Mouse (Mus musculus): Measurements from ENCODE around the gene Clk2. TPM values are rescaled to one million over a fixed set of nuclear protein-coding genes. Genes with fewer than 3 reads are reported as not detected.

Gene Clk2
- polyA plus RNA-seq, 1 experiment: 72.2 TPM

DNA sequence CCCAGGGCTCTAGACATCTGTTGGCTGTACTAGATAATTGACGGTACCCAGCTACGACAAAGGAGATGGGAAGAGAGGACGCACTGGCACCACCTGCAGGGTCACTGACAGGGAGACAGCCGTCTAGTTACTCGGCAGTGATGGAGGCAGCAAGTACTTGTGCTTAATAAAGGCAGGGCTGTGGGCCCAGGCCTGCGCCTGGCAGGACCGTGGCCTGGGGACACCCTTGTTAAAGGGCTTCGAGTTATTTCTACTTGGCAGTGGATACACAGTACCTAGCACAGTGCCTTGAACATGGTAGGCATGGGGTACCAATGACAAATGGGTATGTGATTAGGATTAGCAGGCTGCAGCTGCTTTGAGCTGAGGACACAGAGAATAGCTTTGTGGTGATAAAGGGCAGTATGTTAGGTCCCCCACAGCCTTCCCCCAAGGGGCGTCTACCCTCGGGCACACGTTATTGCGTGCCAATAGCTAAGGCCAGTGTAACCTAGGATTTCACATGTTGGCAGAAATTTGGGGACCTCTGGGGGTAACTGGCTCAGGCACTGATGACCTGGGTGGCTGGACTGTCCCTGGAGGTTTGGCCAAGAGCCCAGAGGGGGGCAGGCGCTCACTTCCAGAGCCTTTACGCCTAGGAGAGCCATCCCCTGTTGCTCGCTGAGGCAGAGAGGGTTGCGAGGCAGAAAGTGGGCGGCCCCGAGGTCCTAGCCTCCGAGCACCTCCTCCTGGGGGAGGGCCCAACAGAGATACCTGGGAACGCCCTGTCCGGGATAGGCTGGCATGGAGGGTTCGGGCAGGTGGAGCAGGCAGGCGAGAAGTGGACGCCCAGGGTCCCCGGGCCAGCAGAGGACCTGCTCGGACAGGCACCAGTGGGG, 17.3 kb upstream of the Clk2 start:
- H3K27ac ChIP-seq (ENCODE audit: insufficient read depth, low read length): no peak overlapping the region
- no peaks in the 10 kb centered on the region for H3K27me3 ChIP-seq (ENCODE audit: control insufficient read depth, insufficient read depth, low read length)
- WGBS: 37% methylated on average over 26 of the region's 26 CpGs
- no peaks in the 10 kb centered on the region for H3K36me3 ChIP-seq (ENCODE audit: control insufficient read depth, insufficient read depth, low read length)
- TF ChIP-seq CTCF (IDR thresholded peaks at IDR 0.05; ENCODE audit: extremely low read depth, insufficient read depth, insufficient read length, insufficient replicate concordance): no peak
- no peak for TF ChIP-seq POLR2A (IDR thresholded peaks at IDR 0.05; ENCODE audit: low read depth, low read length)
- no peak for DNase-seq (ENCODE audit: low read depth in 1 of 2, low spot score in 2 of 2)
- no peaks in the 10 kb centered on the region for H3K4me1 ChIP-seq (ENCODE audit: control insufficient read depth, insufficient read depth, insufficient read length)
- H3K4me3 ChIP-seq (ENCODE audit: extremely low read depth, insufficient read depth, insufficient read length): no peak overlapping the region

DNA sequence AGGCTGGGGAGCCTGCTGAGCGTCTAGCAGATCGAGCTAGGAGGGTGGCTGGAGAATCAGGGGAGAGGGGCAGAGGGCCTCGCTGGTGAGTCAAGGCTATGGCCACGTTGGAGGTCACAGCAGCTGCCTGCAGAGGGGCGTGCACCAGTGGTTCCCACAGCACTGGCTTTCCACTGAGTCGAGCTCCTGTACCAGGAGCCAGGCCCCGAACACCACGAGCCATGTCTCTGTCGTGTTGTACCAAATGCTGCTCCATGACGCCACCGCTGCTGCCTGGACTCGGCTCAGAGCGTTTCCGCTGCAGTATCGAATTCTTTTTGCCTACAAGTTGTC, 16.6 kb upstream of the Clk2 start:
- TF ChIP-seq POLR2A (IDR thresholded peaks at IDR 0.05; ENCODE audit: low read depth, low read length) (no peak), CTCF (IDR thresholded peaks at IDR 0.05; ENCODE audit: extremely low read depth, insufficient read depth, insufficient read length, insufficient replicate concordance) (no peak)
- H3K4me3 ChIP-seq (ENCODE audit: extremely low read depth, insufficient read depth, insufficient read length): no peak overlapping the region
- H3K4me1 ChIP-seq (ENCODE audit: control insufficient read depth, insufficient read depth, insufficient read length): no peaks in the 10 kb centered on the region
- no peak overlapping the region for H3K27ac ChIP-seq (ENCODE audit: insufficient read depth, low read length)
- H3K36me3 ChIP-seq (ENCODE audit: control insufficient read depth, insufficient read depth, low read length): no peaks in the 10 kb centered on the region
- 19% methylated on average over 15 of the region's 15 CpGs for WGBS
- no peak for DNase-seq (ENCODE audit: low read depth in 1 of 2, low spot score in 2 of 2)
- H3K27me3 ChIP-seq (ENCODE audit: control insufficient read depth, insufficient read depth, low read length): no peaks in the 10 kb centered on the region

DNA sequence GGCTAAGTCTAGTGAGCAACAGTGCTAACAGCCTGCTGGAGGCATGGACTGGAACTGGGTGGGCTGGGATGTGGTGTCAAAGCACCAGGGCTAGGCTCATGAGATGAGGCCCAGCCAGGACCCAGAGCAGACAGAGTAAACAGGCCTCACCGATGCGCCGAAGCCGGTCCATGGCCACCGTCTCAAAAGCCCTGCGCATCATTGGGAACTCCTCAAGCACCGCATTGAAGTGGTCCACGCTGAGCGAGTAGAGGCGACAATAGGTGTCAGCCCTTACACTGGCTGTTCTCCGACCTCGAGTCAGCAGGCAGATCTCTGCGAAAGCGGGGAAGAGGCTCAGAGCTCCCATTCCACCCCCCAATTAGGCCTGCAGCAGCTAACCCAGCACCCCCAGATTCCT, 16.0 kb upstream of the Clk2 start:
- WGBS: 90% methylated on average over 14 of the region's 14 CpGs
- TF ChIP-seq POLR2A (IDR thresholded peaks at IDR 0.05; ENCODE audit: low read depth, low read length): no peak
- no peak for TF ChIP-seq CTCF (IDR thresholded peaks at IDR 0.05; ENCODE audit: extremely low read depth, insufficient read depth, insufficient read length, insufficient replicate concordance)
- no peaks in the 10 kb centered on the region for H3K27me3 ChIP-seq (ENCODE audit: control insufficient read depth, insufficient read depth, low read length)
- H3K4me1 ChIP-seq (ENCODE audit: control insufficient read depth, insufficient read depth, insufficient read length): no peaks in the 10 kb centered on the region
- H3K27ac ChIP-seq (ENCODE audit: insufficient read depth, low read length): no peak overlapping the region
- H3K36me3 ChIP-seq (ENCODE audit: control insufficient read depth, insufficient read depth, low read length): no peaks in the 10 kb centered on the region
- no peak for DNase-seq (ENCODE audit: low read depth in 1 of 2, low spot score in 2 of 2)
- H3K4me3 ChIP-seq (ENCODE audit: extremely low read depth, insufficient read depth, insufficient read length): no peak overlapping the region

DNA sequence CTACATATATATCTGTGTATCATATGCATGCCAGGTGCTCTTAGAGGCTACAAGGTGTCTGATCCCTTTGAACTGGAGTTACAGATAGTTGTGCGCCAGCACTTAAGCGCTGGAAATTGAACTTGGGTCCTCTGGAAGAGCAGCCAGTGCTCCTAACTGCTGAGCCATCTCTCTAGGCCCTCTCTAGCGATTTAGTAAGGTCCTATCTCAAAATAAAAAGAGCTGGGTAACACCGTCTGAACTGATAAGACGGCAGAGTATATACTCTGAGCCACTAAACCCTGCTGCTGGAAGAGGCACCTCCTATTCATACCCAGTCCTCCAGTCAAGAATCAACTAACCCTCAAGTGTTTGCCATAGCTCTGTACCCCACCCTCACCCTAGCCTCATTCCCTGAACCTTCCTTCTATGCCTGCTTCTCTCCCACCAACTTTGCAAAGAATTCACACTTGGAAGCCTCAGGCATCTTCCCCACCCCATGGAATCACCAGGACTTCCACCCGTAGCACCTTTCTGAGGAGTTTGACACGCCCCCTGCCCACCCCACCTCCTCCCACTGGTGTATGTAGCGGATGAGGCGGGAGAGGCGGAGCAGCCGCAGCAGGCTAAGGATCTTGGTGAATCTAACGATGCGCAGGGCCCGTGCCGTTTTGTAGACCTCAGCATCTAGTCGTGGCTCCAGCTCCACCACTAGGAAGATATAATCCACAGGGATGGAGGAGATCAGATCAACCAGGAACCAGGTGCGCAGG, 12.3 kb upstream of the Clk2 start:
- H3K4me3 ChIP-seq (ENCODE audit: extremely low read depth, insufficient read depth, insufficient read length): no peak overlapping the region
- H3K27me3 ChIP-seq (ENCODE audit: control insufficient read depth, insufficient read depth, low read length): no peaks in the 10 kb centered on the region
- no peak for DNase-seq (ENCODE audit: low read depth in 1 of 2, low spot score in 2 of 2)
- WGBS: 77% methylated on average over 17 of the region's 17 CpGs
- H3K36me3 ChIP-seq (ENCODE audit: control insufficient read depth, insufficient read depth, low read length): no peaks in the 10 kb centered on the region
- TF ChIP-seq POLR2A (IDR thresholded peaks at IDR 0.05; ENCODE audit: low read depth, low read length): no peak
- TF ChIP-seq CTCF (IDR thresholded peaks at IDR 0.05; ENCODE audit: extremely low read depth, insufficient read depth, insufficient read length, insufficient replicate concordance): no peak
- no peaks in the 10 kb centered on the region for H3K4me1 ChIP-seq (ENCODE audit: control insufficient read depth, insufficient read depth, insufficient read length)
- H3K27ac ChIP-seq (ENCODE audit: insufficient read depth, low read length): no peak overlapping the region

DNA sequence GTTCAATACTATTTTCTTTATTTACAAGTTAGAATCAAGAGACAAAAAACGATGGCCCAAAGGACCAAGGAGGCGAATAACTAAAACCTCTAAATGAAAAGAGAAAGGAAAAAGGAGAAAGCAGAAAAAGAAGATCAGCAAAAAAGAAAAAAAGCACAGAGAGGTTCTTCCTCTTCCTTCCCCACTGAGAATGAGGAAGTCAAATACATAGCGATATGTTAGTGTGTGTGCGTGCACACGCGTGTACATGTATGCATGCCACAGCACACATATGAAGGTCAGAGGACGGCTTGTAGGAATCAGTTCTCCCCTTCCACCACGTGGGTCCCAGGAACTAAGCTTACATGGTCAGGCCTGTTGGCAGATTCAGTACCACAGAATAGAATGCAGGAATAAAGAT, 7.6 kb upstream of the Clk2 start:
- H3K36me3 ChIP-seq (ENCODE audit: control insufficient read depth, insufficient read depth, low read length): no peaks in the 10 kb centered on the region
- no peak for DNase-seq (ENCODE audit: low read depth in 1 of 2, low spot score in 2 of 2)
- TF ChIP-seq POLR2A (IDR thresholded peaks at IDR 0.05; ENCODE audit: low read depth, low read length): no peak
- WGBS: 63% methylated on average over 8 of the region's 8 CpGs
- no peak overlapping the region for H3K4me3 ChIP-seq (ENCODE audit: extremely low read depth, insufficient read depth, insufficient read length)
- H3K27me3 ChIP-seq (ENCODE audit: control insufficient read depth, insufficient read depth, low read length): peaks cover 7% of the 10 kb centered on the region
- H3K27ac ChIP-seq (ENCODE audit: insufficient read depth, low read length): no peak overlapping the region
- peaks cover 2% of the 10 kb centered on the region for H3K4me1 ChIP-seq (ENCODE audit: control insufficient read depth, insufficient read depth, insufficient read length)

DNA sequence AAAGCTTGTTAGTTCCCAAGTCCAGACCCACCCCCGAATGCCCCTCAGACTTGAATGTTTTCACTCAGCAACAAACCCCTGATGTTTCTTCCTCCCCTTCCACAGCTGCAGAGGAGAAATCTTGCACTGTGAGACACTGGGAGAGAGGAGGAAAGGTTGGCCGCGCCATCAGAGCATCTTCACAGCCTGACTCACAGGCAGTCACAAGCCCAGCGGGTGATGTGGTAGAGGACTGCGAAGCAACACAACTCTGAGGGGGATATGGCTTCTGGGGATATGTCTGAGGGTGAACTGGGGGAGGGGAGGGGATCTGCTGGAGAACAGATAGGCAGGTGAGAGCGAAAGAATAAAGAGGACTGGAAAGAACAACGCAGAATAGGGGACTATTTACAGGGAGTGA, 5.9 kb upstream of the Clk2 start:
- DNase-seq (ENCODE audit: low read depth in 1 of 2, low spot score in 2 of 2): no peak
- WGBS: 44% methylated on average over 7 of the region's 7 CpGs
- no peaks in the 10 kb centered on the region for H3K36me3 ChIP-seq (ENCODE audit: control insufficient read depth, insufficient read depth, low read length)
- peaks cover 2% of the 10 kb centered on the region for H3K4me1 ChIP-seq (ENCODE audit: control insufficient read depth, insufficient read depth, insufficient read length)
- H3K27me3 ChIP-seq (ENCODE audit: control insufficient read depth, insufficient read depth, low read length): peaks cover 7% of the 10 kb centered on the region
- TF ChIP-seq POLR2A (IDR thresholded peaks at IDR 0.05; ENCODE audit: low read depth, low read length) (no peak), CTCF (IDR thresholded peaks at IDR 0.05; ENCODE audit: extremely low read depth, insufficient read depth, insufficient read length, insufficient replicate concordance) (no peak)
- no peak overlapping the region for H3K27ac ChIP-seq (ENCODE audit: insufficient read depth, low read length)
- H3K4me3 ChIP-seq (ENCODE audit: extremely low read depth, insufficient read depth, insufficient read length): no peak overlapping the region

DNA sequence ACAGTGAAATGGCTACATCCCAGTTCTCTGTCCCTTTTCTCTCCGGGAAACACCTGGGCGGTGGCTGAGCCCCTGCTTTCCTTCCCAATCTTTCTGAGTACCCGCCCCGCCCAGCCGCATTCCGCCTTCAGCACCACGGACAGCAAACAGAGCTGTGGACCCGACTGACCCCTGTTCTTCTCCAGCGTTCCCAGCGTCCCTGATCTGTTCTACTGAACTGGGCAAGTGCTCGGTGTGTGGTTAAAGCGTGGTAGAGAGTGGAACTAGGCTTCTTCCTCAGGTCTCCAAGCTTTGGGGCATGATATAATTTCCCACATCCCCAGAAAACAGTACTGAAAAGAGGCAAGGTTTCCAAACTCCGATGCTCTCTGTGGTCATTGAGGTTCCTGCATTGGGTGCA, 5.4 kb upstream of the Clk2 start:
- WGBS: 5% methylated on average over 13 of the region's 13 CpGs
- TF ChIP-seq POLR2A (IDR thresholded peaks at IDR 0.05; ENCODE audit: low read depth, low read length): no peak
- TF ChIP-seq CTCF (IDR thresholded peaks at IDR 0.05; ENCODE audit: extremely low read depth, insufficient read depth, insufficient read length, insufficient replicate concordance): no peak
- Histone ChIP-seq H3K4me1 (ENCODE audit: control insufficient read depth, insufficient read depth, insufficient read length) (peaks cover 5% of the 10 kb centered on the region), H3K27me3 (ENCODE audit: control insufficient read depth, insufficient read depth, low read length) (peaks cover 7% of the 10 kb centered on the region), H3K4me3 (ENCODE audit: extremely low read depth, insufficient read depth, insufficient read length) (peak overlapping the region; percentile 61; the same call in 1 of the 2 replicates), H3K27ac (ENCODE audit: insufficient read depth, low read length) (no peak overlapping the region), H3K36me3 (ENCODE audit: control insufficient read depth, insufficient read depth, low read length) (no peaks in the 10 kb centered on the region)
- DNase-seq (ENCODE audit: low read depth in 1 of 2, low spot score in 2 of 2): peak in 1 of 2 experiments; percentile 35
